Mouse (Mus musculus) intestine, embryonic 16.5 days (tissue): Measurements from ENCODE around the gene Tti1. TPM values are rescaled to one million over a fixed set of nuclear protein-coding genes. Genes with fewer than 3 reads are reported as not detected.
"Not testable (repeated sequence)": the region's sequence is repeated elsewhere in the genome, so short reads cannot be mapped to it uniquely, and the experiment has no call there.

Source experiments
- ATAC-seq: fragments of 200-750 bp; cut with Nextera tagmentation; 2 replicates; pipeline ENCODE4 v1.8.0; 2017; ENCODE audit warnings: moderate TSS enrichment, moderate library complexity
- H3K27ac ChIP-seq: fragments of 300-500 bp; sonication (generic); 2 replicates; pipeline ENCODE4 v1.5.1; 2014; ENCODE audit warnings: mild to moderate bottlenecking, low read length
- H3K27me3 ChIP-seq: fragments of 300-500 bp; sonication (generic); replicated peaks from 2 replicates; pipeline ENCODE4 v1.6.1; 2014; ENCODE audit warnings: low read length, control low read depth, mixed read lengths; ENCODE audit not compliant: control insufficient read depth, insufficient read depth
- H3K36me3 ChIP-seq: fragments of 300-500 bp; sonication (generic); 2 replicates; pipeline ENCODE4 v1.6.1; 2014; ENCODE audit warnings: low read length, control low read depth; ENCODE audit not compliant: control insufficient read depth, insufficient read depth
- H3K4me1 ChIP-seq: fragments of 300-500 bp; sonication (generic); 2 replicates; pipeline ENCODE4 v1.6.1; 2014; ENCODE audit warnings: low read length, control low read depth, mixed read lengths; ENCODE audit not compliant: control insufficient read depth, insufficient read depth
- H3K4me2 ChIP-seq: fragments of 300-500 bp; sonication (generic); 2 replicates; pipeline ENCODE4 v1.6.1; 2014; ENCODE audit warnings: low read depth, low read length, control low read depth
- H3K4me3 ChIP-seq: fragments of 300-500 bp; sonication (generic); 2 replicates; pipeline ENCODE4 v1.5.1; 2014; ENCODE audit warnings: mild to moderate bottlenecking, low read length
- H3K9ac ChIP-seq: fragments of 300-500 bp; sonication (generic); 2 replicates; pipeline ENCODE4 v1.6.1; 2014; ENCODE audit warnings: low read depth, low read length
- H3K9me3 ChIP-seq: fragments of 300-500 bp; sonication (generic); 2 replicates; pipeline ENCODE4 v1.6.1; 2016; ENCODE audit warnings: low read length, control low read depth; ENCODE audit not compliant: control insufficient read depth
- WGBS: fragments of 180-500 bp; shearing (Covaris S2); extraction: QIAGEN DNeasy Blood & Tissue Kit; methylation state at CpG from one replicate; pipeline ENCODE4 v1.1.7; 2014; 5-methylcytosine and 5-hydroxymethylcytosine counted together
- polyA plus RNA-seq: library from polyadenylated mRNA; unstranded; fragments of >200 nt; fragmentation: Nextera tagmentation; extraction: Ambion mirVana; gene quantifications from 2 replicates; pipeline ENCODE4 v1.2.1, GENCODE M21; 2015

The Tti1 gene
- polyA plus RNA-seq, 1 experiment from 2014 or later = 20.2 TPM

- H3K36me3 ChIP-seq = no peaks in the 10 kb centered on the region
- 73% methylated on average over 5 of the region's 5 CpGs for whole genome bisulfite sequencing
- H3K9me3 ChIP-seq = no peaks in the 10 kb centered on the region
Observed at GRCm38 (mm10) chr2:158065064-158065463, 36.8 kb upstream of the Tti1 start.

GRCm38 (mm10) chr2:158064571-158065048 is 36.4 kb upstream of the Tti1 start:
- ATAC-seq = peak; percentile 38; the same call in 1 of the 2 replicates
- H3K4me3 ChIP-seq = no peak overlapping the region
- H3K27ac ChIP-seq = no peak overlapping the region
- 33% methylated on average over 3 of the region's 3 CpGs for WGBS
- no peaks in the 10 kb centered on the region for H3K27me3 ChIP-seq
- H3K9ac ChIP-seq = no peak overlapping the region
- H3K9me3 ChIP-seq = no peaks in the 10 kb centered on the region
- H3K4me2 ChIP-seq = no peak overlapping the region
- no peaks in the 10 kb centered on the region for H3K4me1 ChIP-seq
- 0 out of 2 replicates have a peak, but pooled peaks cover 4% of the 10 kb centered on the region for H3K36me3 ChIP-seq

More at GRCm38 (mm10) chr2:158065064-158065463, 36.8 kb upstream of the Tti1 start:
- H3K4me2 ChIP-seq = no peak overlapping the region
- H3K9ac ChIP-seq = no peak overlapping the region
- no peak overlapping the region for H3K4me3 ChIP-seq
- peak; percentile 31 for ATAC-seq
- H3K4me1 ChIP-seq = no peaks in the 10 kb centered on the region
- H3K27me3 ChIP-seq = no peaks in the 10 kb centered on the region
- no peak overlapping the region for H3K27ac ChIP-seq

GRCm38 (mm10) chr2:158063036-158063435 is 34.8 kb upstream of the Tti1 start:
- Histone ChIP-seq H3K4me2 (no peak overlapping the region), H3K4me3 (no peak overlapping the region), H3K9me3 (no peaks in the 10 kb centered on the region), H3K9ac (no peak overlapping the region), H3K36me3 (0 out of 2 replicates have a peak, but pooled peaks cover 6% of the 10 kb centered on the region), H3K27ac (no peak overlapping the region), H3K27me3 (no peaks in the 10 kb centered on the region), H3K4me1 (no peaks in the 10 kb centered on the region)
- no peak for ATAC-seq
- WGBS = 95% methylated on average over 3 of the region's 3 CpGs

GRCm38 (mm10) chr2:158059666-158060105 is 31.5 kb upstream of the Tti1 start:
- Histone ChIP-seq H3K9me3 (no peaks in the 10 kb centered on the region), H3K4me1 (no peaks in the 10 kb centered on the region), H3K36me3 (peaks cover 12% of the 10 kb centered on the region; the same call in 1 of the 2 replicates), H3K27me3 (no peaks in the 10 kb centered on the region), H3K4me3 (no peak overlapping the region), H3K27ac (no peak overlapping the region), H3K4me2 (no peak overlapping the region), H3K9ac (no peak overlapping the region)
- WGBS = 80% methylated on average over 8 of the region's 8 CpGs
- ATAC-seq = no peak

GRCm38 (mm10) chr2:158058534-158058933 is 30.3 kb upstream of the Tti1 start:
- H3K4me1 ChIP-seq = no peaks in the 10 kb centered on the region
- no peak overlapping the region for H3K4me3 ChIP-seq
- no peaks in the 10 kb centered on the region for H3K9me3 ChIP-seq
- peaks cover 12% of the 10 kb centered on the region; the same call in 1 of the 2 replicates for H3K36me3 ChIP-seq
- no peak for ATAC-seq
- H3K4me2 ChIP-seq = no peak overlapping the region
- no peaks in the 10 kb centered on the region for H3K27me3 ChIP-seq
- no peak overlapping the region for H3K9ac ChIP-seq
- no peak overlapping the region for H3K27ac ChIP-seq
- WGBS = 77% methylated on average over 10 of the region's 10 CpGs

- H3K9me3 ChIP-seq = no peaks in the 10 kb centered on the region
- H3K27ac ChIP-seq = no peak overlapping the region
- no peak overlapping the region for H3K4me2 ChIP-seq
- no peak overlapping the region for H3K4me3 ChIP-seq
- no peaks in the 10 kb centered on the region for H3K27me3 ChIP-seq
- H3K36me3 ChIP-seq = peaks cover 12% of the 10 kb centered on the region; the same call in 1 of the 2 replicates
- H3K9ac ChIP-seq = no peak overlapping the region
- no peaks in the 10 kb centered on the region for H3K4me1 ChIP-seq
- ATAC-seq = no peak
- 89% methylated on average over 3 of the region's 3 CpGs for WGBS
Observed at GRCm38 (mm10) chr2:158057030-158057429, 28.8 kb upstream of the Tti1 start.

GRCm38 (mm10) chr2:158055383-158055782 is 27.1 kb upstream of the Tti1 start:
- H3K9ac ChIP-seq, H3K27ac ChIP-seq, H3K9me3 ChIP-seq, H3K4me3 ChIP-seq, ATAC-seq, H3K4me2 ChIP-seq, H3K27me3 ChIP-seq, H3K4me1 ChIP-seq: not testable (repeated sequence)
- peaks cover 17% of the 10 kb centered on the region for H3K36me3 ChIP-seq
- 84% methylated on average over 8 of the region's 8 CpGs for WGBS

- Histone ChIP-seq H3K9me3 (no peaks in the 10 kb centered on the region), H3K4me3 (no peak overlapping the region), H3K27ac (no peak overlapping the region), H3K4me1 (no peaks in the 10 kb centered on the region), H3K4me2 (no peak overlapping the region), H3K36me3 (peaks cover 13% of the 10 kb centered on the region), H3K9ac (no peak overlapping the region), H3K27me3 (no peaks in the 10 kb centered on the region)
- WGBS = 98% methylated on average over 3 of the region's 3 CpGs
- ATAC-seq = no peak
Observed at GRCm38 (mm10) chr2:158054596-158054995, 26.4 kb upstream of the Tti1 start.

- peaks cover 10% of the 10 kb centered on the region for H3K36me3 ChIP-seq
Observed at GRCm38 (mm10) chr2:158050116-158050515, 21.9 kb upstream of the Tti1 start.

GRCm38 (mm10) chr2:158048718-158049117 is 20.5 kb upstream of the Tti1 start:
- WGBS = 98% methylated on average over 1 of the region's 1 CpGs
- Histone ChIP-seq H3K36me3 (peaks cover 17% of the 10 kb centered on the region), H3K4me1 (no peaks in the 10 kb centered on the region), H3K4me3 (no peak overlapping the region), H3K9ac (no peak overlapping the region), H3K27ac (no peak overlapping the region), H3K4me2 (no peak overlapping the region), H3K9me3 (no peaks in the 10 kb centered on the region), H3K27me3 (no peaks in the 10 kb centered on the region)
- no peak for ATAC-seq

More at GRCm38 (mm10) chr2:158050116-158050515, 21.9 kb upstream of the Tti1 start:
- no peaks in the 10 kb centered on the region for H3K4me1 ChIP-seq
- H3K4me2 ChIP-seq = no peak overlapping the region
- H3K27me3 ChIP-seq = no peaks in the 10 kb centered on the region
- H3K9me3 ChIP-seq = no peaks in the 10 kb centered on the region
- whole genome bisulfite sequencing = 90% methylated on average over 8 of the region's 8 CpGs
- no peak overlapping the region for H3K9ac ChIP-seq
- no peak overlapping the region for H3K27ac ChIP-seq
- no peak overlapping the region for H3K4me3 ChIP-seq
- no peak for ATAC-seq
